Mouse (Mus musculus): ENCODE data around the gene Fry.

Fry gene

DNA sequence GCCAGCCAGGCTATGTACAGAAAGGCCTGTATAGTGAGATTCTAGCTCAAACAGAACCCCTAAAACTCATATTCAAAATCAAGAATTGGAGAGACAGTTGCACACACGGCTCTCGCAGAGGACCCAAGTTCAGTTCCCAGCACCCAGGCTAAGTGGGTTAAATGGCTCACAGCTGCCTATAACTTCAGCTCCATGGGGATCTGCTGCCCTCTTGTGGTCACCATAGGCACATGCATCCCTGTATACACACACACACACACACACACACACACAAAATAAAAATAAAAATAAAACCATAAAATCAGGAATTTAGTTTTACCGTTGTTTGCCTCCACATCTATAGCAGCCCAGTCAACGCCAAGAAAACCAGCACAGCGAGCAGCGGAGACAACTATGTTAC lies 276.2 kb downstream of the Fry start:
- DNase-seq (ENCODE audit: low spot score) = no peak

DNA sequence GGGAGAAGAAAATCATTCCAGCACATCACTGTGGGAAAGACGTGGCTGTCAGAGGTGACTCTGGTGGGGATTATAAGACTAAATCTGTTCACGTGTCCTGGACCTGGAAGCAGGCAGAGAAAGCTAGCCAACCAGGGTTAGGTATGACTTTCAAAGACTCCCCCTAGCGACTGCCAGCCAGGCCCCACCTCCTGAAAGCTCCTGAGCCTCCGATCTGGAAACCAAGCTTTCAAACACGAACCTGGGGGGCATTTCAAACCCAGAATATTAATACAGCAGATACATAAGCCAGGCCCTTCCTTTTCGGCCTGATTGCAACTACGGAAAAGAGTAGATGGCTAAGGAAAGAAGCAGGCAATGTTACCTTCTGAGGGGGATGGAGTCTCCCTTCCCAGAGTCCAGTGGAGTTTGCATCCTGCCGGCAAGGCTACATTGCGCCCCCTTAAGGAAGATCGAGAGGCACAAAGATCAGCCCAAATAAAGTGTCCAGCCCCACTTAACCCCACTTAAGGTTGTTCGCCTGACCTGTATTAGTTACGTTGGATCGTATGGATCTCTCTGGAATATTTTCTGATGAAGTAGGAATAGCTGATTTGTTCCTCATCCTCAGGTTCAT lies 284.5 kb downstream of the Fry start:
- no peak for DNase-seq (ENCODE audit: low spot score)

DNA sequence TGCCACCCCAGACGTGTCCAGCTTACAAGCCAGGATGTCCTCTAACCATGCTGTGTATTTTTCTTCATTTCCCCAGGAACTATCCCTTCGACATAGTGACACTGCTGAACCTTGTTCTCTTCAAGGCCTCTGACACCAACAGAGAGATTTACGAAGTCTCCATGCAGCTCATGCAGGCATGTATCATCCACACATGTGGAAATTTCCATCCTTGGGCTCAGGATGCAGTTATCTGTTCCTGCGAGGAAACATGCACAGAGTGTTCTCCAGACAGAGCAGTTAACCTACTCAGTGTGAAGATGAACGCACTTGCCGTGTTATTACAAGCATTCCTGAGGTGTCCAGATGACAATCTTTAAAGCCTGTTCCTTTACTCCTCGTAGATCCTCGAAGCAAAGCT lies 286.4 kb downstream of the Fry start:
- DNase-seq (ENCODE audit: low spot score) = no peak

DNA sequence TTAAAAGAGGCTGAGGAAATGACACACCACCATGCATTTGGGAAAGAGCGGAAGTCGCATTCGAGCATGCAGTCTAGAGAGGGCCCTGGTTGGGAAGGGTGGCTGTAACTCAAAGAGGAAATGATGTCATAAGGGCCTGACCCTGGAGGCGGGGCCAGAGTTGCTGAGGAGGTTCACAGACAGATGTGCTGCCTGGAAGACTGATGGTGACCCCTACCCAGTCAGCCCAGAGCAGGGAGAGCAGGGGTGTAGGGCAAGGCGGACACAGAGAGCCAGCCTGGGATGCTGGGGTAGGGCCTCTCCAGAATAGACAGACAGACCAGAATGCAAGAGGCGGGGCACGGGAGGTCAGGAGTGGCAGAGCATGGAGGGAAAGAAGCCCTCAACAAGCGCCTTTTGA lies 290.5 kb downstream of the Fry start:
- DNase-seq (ENCODE audit: low spot score) = no peak

DNA sequence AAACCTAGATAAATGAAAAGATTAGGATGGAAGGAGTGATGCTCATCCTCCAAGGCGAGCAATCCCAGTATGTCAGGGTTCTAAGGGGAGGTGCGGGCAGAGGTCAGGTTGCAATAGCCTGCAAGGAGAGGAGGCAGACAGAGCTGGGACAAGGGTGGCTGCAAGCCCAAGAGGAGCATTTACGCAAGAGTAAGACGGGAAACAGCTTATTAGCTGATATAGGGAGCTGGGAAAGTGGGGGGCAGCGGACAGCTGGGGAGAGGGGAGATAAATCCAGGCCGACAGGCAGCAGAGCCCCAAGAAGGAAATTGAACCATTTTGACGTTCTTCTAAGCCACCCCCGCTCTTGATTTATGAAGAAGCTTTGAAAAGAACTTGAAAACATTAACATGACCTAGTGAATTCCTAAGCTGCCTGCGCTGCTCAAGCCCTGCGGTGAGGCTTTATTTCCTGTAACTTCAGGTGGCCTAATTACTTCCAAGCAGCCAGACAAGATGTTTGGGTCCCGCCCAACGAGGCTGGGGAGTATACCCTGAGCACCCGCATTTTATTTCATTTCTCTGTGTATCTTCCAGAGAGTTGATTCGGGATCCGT lies 291.1 kb downstream of the Fry start:
- no peak for DNase-seq (ENCODE audit: low spot score)

DNA sequence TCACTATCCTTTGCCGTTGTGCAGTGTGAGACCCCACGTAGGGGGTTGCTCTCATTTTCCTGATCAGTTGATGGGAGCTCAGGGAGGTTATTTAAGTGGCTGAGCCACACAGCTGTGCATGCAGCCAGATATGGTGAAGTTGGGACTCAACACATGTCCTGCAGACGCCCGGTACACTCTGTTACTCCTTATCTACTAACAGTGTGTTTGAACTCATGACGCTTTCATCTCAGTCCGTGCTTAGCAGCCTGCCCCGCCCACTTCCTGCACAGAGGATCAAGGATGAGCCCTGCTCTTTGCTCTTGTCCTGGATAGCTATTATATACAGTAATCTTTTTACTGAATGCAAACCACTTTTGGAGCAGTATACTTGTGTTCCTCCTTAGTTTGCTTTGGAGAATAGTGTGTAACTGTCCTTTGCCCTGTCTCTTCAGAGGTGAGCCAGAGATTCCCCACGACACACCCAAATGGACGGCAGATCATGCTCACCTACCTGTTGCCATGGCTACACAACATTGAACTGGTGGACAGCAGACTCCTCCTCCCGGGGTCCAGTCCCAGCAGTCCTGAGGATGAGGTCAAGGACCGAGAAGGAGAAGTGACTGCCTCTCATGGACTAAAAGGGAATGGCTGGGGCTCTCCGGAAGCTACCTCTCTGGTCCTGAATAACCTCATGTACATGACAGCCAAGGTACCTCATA lies 294.5 kb downstream of the Fry start:
- no peak for DNase-seq (ENCODE audit: low spot score)

DNA sequence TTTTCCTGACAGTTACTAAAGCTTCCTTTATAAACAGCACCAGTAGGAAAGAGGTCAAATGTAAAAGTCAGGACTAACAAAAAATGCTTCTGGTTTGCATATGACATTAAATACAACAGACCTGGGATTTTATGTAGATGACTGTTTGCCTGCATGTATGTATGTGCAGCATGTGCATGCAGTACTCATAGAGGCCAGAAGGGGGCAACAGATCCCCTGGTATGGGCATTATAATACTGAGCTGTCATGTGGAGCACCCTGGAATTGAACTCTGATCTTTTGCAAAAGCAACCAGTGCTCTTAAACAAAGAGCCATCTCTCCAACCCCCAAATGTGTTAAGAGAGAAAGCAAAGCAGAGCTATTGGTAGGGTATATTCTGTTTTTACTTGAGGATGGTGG lies 296.4 kb downstream of the Fry start:
- no peak for DNase-seq (ENCODE audit: low spot score)

DNA sequence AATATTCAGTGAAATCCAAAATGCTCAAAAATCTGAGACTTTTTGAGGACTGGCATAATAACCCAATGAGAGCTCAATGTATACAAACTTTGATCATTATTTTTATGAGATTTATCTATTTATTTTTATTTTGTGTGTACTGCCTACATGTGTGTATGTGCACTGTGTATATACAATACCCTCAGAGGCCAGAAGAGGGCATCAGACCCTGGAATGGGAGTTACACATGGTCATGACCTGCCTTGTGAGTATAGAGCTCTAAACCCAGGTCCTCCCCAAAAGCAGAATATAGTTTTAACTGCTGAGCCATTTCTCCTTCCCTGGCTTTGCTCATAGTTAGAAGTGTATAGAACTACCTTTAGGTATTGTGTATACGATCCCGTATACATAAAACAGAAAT lies 298.8 kb downstream of the Fry start:
- DNase-seq (ENCODE audit: low spot score) = no peak

DNA sequence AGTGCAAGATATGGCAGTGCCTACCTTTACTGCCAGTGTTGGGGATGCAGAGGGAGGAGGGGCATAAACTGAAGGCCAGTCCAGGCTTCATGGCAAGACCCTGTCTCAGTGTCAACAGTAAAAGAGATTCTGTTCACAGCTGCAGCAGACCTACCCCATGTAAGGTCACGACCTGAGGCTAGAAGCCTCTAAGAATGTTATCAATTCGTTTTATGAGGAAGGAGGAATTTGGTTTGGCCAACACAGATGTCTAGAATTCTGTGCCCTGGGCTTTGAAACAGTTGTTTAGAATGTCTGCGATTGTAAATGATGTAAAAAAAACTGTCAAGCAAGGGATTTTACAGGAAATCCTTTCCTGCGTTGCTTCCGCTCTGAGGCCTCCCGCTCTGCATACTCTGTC lies 299.6 kb downstream of the Fry start:
- no peak for DNase-seq (ENCODE audit: low spot score)

DNA sequence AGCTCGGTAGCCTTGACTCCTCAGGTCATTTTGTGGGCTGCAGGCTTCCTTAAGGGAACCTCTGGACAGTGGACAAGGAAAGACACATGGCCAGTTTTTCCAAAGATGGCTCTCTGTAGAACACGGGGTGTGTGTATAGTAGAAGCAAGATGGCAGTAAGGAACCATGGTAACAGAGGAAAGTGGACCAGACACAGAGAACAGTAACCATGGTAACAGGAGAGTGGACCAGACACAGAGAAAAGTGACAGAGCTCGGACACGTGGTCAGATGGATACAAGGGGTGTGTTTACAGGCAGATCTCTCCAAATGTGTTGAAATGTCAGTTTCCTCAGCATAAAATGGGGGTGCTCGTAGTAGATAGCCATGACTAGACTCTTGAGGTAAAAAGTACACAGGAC lies 306.6 kb downstream of the Fry start:
- DNase-seq (ENCODE audit: low spot score) = no peak

DNA sequence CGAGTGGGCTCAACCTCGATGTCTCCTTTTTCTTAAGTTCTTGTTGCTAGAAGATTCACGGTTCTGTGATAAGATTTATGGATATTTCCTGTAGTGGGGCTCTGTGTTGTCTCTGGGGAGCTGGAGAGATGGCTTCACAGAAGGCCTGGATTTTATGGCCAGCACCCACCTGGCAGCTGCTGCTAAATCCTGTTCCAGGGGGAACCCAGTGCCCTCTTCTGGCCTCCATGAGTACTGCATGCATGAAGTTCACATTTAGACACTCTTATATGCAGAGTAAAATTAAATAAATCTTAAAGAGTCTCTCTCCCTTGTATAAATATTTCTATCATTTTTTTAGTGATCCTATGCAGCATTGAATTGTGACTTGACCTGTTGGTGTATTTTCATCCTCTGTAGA lies 308.1 kb downstream of the Fry start:
- DNase-seq (ENCODE audit: low spot score) = no peak

DNA sequence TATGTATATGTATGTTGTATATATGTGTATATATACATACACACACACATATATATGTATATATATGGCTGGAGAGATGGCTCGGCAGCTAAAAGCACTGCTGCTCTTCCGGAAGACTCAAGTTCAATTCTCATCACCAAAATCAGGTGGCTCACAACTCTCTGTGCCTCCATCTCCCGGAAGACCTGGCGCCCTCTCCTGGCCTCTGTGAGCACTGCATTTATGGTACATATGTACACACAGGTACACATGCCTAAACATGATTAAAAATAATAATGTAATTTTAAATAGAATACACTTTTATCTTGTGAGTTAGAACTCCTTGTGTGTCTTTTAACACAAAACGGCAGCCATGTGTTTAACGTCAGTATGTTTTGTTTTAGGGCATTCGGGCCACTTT lies 312.8 kb downstream of the Fry start:
- DNase-seq (ENCODE audit: low spot score) = no peak

DNA sequence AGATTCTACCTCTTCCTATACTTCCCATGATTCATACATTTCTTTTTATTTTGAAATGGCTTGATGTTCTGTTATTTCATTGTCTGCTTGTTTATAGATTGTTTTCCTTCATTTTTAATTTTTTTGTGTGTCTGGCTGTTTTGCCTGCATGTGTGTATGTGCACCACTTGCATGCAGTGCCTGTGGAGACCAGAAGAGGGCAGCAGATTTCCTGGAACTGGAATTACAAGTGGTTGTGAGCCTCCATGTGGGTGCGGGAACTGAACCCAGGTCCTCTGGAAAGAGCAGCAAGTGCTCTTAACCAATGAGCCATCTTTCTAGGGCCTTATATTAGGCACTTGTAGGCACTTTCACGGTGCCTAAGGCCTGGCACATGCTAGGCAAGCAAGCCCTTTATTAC lies 314.5 kb downstream of the Fry start:
- no peak for DNase-seq (ENCODE audit: low spot score)

DNA sequence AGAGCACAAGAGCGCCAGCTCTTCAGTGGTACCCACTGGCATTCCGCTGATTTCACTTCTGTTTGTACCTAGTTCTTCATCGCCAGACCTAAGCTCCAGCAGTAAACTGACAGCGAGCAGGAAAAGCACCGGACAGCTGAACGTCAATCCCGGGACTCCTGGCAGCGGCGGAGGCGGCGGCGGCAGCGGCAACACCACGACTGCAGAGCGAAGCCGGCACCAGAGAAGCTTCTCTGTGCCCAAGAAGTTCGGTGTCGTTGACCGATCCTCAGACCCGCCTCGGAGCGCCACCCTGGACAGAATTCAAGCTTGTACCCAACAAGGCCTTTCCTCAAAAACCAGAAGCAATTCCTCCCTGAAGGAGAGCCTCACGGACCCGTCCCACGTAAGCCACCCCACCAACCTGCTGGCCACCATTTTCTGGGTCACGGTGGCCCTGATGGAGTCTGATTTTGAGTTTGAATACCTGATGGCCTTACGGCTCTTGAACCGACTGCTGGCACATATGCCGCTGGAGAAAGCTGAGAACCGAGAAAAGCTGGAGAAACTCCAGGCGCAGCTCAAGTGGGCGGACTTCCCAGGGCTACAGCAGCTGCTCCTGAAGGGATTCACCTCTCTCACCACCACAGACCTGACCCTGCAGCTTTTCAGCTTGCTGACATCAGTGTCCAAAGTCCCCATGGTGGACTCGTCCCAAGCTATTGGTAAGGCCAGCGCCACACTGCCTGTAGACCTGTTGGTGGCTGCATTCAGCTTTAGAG lies 318.4 kb downstream of the Fry start:
- no peak for DNase-seq (ENCODE audit: low spot score)

DNA sequence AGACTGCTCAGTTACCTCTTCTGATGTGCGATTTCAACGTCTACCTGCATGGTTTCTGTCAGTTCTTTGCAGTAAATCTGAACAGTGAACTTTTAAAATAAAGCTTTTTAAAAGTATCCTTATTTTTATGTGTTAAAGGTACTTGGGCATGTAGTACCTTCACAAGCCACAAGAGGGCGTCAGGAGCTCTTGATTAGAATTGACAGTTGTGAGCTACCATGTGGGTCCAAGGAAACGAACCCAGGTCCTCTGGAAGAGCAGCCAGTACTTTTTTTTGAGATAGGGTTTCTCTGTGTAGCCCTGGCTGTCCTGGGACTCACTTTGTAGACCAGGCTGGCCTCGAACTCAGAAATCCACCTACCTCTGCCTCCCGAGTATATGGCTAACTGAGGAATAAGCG lies 323.2 kb downstream of the Fry start:
- no peak for DNase-seq (ENCODE audit: low spot score)

DNA sequence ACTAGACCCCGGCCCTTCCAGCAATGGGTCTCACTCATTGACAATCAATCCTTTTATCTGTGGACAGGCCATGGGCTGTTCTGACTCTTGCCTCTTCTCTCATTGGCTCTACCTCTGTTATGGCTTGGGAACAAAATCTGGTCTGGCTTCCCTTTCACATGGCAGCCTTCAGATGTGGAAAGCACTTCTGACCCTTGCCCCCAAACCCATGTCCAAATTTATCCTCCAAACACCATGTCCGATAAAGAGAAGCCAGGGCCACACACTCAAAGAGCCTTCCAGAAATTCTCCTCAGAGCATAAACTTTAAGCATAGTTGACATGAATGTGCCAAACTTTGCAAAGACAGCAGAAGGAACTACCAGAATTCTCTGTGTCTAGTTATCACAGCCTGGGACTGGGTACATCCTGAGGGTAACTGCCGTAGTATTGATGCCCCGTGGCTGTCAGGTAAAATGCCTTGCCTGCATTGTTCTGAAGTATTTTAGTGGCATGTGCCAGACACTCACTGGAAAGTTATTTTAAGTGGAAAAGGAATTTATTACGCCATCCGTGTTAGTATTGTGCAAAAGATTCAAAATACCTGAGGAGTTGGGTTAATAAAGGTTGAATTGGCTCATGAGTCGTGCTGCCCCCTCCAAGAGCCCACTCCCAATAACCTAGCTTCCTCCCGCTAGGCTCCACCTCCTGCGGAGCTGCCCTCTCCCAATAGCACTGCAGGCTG lies 333.0 kb downstream of the Fry start:
- DNase-seq (ENCODE audit: low spot score) = no peak

DNA sequence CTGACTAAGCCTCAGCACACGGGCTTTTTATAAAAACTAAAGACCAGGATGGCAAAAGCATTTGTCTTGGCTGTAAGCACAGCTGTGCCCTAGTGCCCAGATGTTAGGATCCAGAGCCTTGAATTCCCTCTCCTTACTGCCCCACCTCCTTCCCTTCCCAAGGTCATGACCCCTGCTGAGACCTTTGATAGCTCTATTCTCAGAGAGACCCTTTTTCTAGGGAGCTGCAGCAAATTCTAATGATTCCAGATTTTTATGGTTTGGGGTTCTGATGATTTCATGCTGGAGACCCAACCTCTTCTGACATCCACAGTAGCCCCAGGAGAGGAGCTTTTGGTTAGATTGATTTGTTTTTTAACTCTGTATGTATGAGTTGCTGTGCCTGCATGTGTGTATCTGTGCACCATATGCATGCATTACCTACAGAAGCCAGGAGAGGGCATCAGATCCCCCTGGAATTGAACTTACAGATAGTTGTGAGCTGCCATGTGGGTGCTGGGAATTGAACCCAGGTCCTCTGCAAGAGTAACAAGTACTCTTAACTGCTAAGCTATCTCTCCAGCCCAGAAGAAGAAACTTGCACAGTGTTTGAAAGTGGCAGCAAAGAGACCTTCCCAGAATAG lies 333.7 kb downstream of the Fry start:
- DNase-seq (ENCODE audit: low spot score) = no peak

DNA sequence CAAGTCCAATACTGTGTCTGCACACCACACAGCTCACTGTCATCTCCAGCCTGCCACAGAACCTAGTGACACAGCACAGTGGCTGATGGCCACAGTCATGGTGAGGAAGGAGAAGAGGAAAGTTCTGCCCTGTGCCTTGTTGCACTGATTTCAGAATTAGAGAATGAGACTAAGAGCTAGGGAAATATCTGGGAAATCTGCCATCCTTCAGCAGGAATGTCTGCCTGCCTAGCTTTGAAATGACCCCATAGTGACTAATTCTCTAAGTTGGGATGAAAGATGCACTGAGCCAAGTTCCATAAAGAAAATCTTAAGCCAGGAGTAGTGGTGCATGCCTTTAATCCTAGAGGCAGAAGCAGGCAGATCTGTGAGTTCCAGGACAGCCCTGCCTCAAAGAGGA lies 334.2 kb downstream of the Fry start:
- no peak for DNase-seq (ENCODE audit: low spot score)

DNA sequence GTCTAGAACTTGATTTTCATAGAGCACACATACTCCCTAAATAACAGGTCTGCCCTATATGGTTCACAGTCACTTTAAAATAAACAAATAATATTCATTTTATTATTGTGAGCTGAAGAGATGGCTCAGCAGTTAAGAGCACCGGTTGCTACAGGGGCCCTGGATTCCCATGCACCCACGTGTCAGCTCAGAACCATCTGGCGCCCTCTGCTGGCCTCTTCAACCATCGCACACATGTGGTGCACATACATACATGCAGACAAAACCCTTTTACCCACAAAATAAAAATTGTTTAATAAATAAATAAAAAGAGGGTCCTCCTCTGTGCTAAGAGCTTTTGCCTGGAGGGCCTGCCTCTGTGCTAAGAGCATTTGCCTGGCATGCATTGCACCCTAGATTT lies 335.0 kb downstream of the Fry start:
- no peak for DNase-seq (ENCODE audit: low spot score)

DNA sequence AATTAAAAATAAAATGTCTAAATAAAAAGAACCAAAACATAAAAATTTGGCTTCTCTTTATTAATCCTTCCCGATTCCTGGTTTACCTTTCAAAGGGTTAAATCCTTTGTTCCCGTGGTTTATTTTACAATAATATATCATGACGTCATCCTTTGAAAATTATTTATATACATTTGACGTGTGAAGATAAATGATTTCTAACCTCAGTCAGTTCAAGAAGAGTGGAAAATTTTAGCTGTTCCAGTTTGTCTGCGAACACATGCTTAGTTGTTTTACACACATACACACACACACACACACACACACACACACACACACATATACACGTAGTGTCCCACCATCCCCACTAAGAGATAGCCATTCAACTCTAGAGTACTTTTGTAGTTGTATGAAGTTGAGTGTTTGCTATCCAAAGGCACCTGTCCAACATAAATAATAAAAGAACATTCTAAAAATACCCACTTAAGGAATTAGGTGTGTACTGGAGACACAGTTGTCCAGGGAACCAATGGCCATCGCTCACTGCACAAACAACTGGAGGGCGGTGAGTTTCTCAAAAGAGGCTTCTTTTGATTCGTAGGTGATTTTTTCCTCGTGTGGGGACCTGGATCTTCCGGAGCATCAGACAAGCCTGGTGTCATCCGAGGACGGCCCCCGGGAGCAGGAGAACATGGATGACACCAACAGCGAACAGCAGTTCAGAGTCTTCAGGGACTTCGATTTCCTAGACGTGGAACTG lies 338.9 kb downstream of the Fry start:
- DNase-seq (ENCODE audit: low spot score) = no peak
